Mouse (Mus musculus) limb, embryonic 14.5 days (tissue): ENCODE data around the gene Fbxo46. TPM values are rescaled to one million over a fixed set of nuclear protein-coding genes. Genes with fewer than 3 reads are reported as not detected.
A peak's percentile ranks its signal among the peaks of the same experiment; 100 is the strongest.
"Not testable (repeated sequence)": the region's sequence is repeated elsewhere in the genome, so short reads cannot be mapped to it uniquely, and the experiment has no call there.

Source experiments
- ATAC-seq: fragments of 200-750 bp; cut with Nextera tagmentation; 2 replicates; pipeline ENCODE4 v1.8.0; 2017; ENCODE audit warnings: low read depth, moderate number of reproducible peaks, moderate TSS enrichment; ENCODE audit not compliant: low FRiP score
- DNase-seq: peaks from one replicate; pipeline ENCODE4 v3.0.0-alpha.2; 2015; ENCODE audit warnings: low spot score
- H3K27ac ChIP-seq: fragments of 300-500 bp; sonication (generic); replicated peaks from 2 replicates; pipeline ENCODE4 v1.5.1; 2014; ENCODE audit warnings: low read depth, mild to moderate bottlenecking, low read length, moderate library complexity, mixed read lengths
- H3K27me3 ChIP-seq: fragments of 300-500 bp; sonication (generic); 2 replicates; pipeline ENCODE4 v1.6.1; 2014; ENCODE audit warnings: low read length, mixed read lengths; ENCODE audit not compliant: control insufficient read depth, insufficient read depth
- H3K36me3 ChIP-seq: fragments of 300-500 bp; sonication (generic); 2 replicates; pipeline ENCODE4 v1.6.1; 2014; ENCODE audit warnings: mild to moderate bottlenecking, low read length, moderate library complexity, mixed read lengths; ENCODE audit not compliant: control insufficient read depth, insufficient read depth
- H3K4me1 ChIP-seq: fragments of 300-500 bp; sonication (generic); 2 replicates; pipeline ENCODE4 v1.6.1; 2014; ENCODE audit warnings: antibody characterized with exemption, low read length, mixed read lengths; ENCODE audit not compliant: control insufficient read depth, insufficient read depth
- H3K4me2 ChIP-seq: fragments of 300-500 bp; sonication (generic); replicated peaks from 2 replicates; pipeline ENCODE4 v1.6.1; 2014; ENCODE audit warnings: low read depth, mild to moderate bottlenecking, low read length, moderate library complexity; ENCODE audit not compliant: severe bottlenecking
- H3K4me3 ChIP-seq: fragments of 300-500 bp; sonication (generic); replicated peaks from 2 replicates; pipeline ENCODE4 v1.5.1; 2014; ENCODE audit warnings: low read length
- H3K9ac ChIP-seq: fragments of 300-500 bp; sonication (generic); 2 replicates; pipeline ENCODE4 v1.6.1; 2014; ENCODE audit warnings: mild to moderate bottlenecking, low read depth, low read length, moderate library complexity; ENCODE audit not compliant: severe bottlenecking
- H3K9me3 ChIP-seq: fragments of 300-500 bp; sonication (generic); 2 replicates; pipeline ENCODE4 v1.6.1; 2016; ENCODE audit warnings: low read length; ENCODE audit not compliant: control insufficient read depth
- POLR2A ChIP-seq: fragments of 200-500 bp; IDR thresholded peaks from 2 replicates; pipeline ENCODE4 v1.8.0; 2012; ENCODE audit warnings: inconsistent platforms, mild to moderate bottlenecking, moderate library complexity, borderline replicate concordance; ENCODE audit not compliant: insufficient read depth, insufficient read length; ENCODE audit errors: extremely low read depth
- WGBS: fragments of 180-500 bp; shearing (Covaris S2); extraction: QIAGEN DNeasy Blood & Tissue Kit; methylation state at CpG from one replicate; pipeline ENCODE4 v1.1.7; 2014; 5-methylcytosine and 5-hydroxymethylcytosine counted together
- polyA plus RNA-seq, 2 experiments: library from polyadenylated mRNA; depleted of rRNA in 1 of 2; stranded (reverse) in 1 of 2; unstranded in 1 of 2; fragments of >200 nt; fragmentation: Nextera tagmentation in 1 of 2; extraction: Ambion mirVana in 1 of 2; gene quantifications; 2 replicates each; pipeline versions ENCODE4 v1.2.1 to v1.2.3; 2012 to 2014

Gene Fbxo46
- polyA plus RNA-seq (2012; rRNA removed) (10.6 and 14.6 TPM in 2 replicates), polyA plus RNA-seq (2014; fragmentation: Nextera tagmentation; extraction: Ambion mirVana) (9.9 and 11.2 TPM in 2 replicates)

- peak; percentile 92; the same call in 1 of the 2 replicates for TF ChIP-seq POLR2A
- Histone ChIP-seq H3K9ac (peak within 1 kb of the TSS; percentile 66), H3K27me3 (no peaks in the 10 kb centered on the region), H3K27ac (no peak within 1 kb of the TSS), H3K4me1 (peaks cover 12% of the 10 kb centered on the region), H3K36me3 (no peaks in the 10 kb centered on the region), H3K4me3 (peak within 1 kb of the TSS; percentile 76), H3K9me3 (0 out of 2 replicates have a peak, but pooled peaks cover 4% of the 10 kb centered on the region), H3K4me2 (peak within 1 kb of the TSS; percentile 90)
- peak; percentile 96 for ATAC-seq
- peak; percentile 99 for DNase-seq
- 3% methylated on average over 34 of the region's 34 CpGs for WGBS
These were observed at the start of gene Fbxo46 for GRCm38 (mm10) chr7:19119631-19120429. TSS of gene Fbxo46 (plus strand) at chr7:19119859.

GRCm38 (mm10) chr7:19071024-19071423, 48.6 kb upstream of the Fbxo46 start:
- H3K27me3 ChIP-seq, result peaks cover 13% of the 10 kb centered on the region
- H3K9me3 ChIP-seq, H3K4me1 ChIP-seq, H3K9ac ChIP-seq, H3K36me3 ChIP-seq, H3K4me2 ChIP-seq, H3K4me3 ChIP-seq, H3K27ac ChIP-seq, DNase-seq, ATAC-seq: not testable (repeated sequence)
- 53% methylated on average over 3 of the region's 3 CpGs for WGBS

- H3K9me3 ChIP-seq, result no peaks in the 10 kb centered on the region
- no peak for TF ChIP-seq POLR2A
- peaks cover 6% of the 10 kb centered on the region for H3K36me3 ChIP-seq
- H3K27ac ChIP-seq, result no peak overlapping the region
- H3K4me3 ChIP-seq, result no peak overlapping the region
- peaks cover 13% of the 10 kb centered on the region for H3K4me1 ChIP-seq
- 86% methylated on average over 9 of the region's 9 CpGs for WGBS
- DNase-seq, result no peak
- ATAC-seq, result no peak
- no peaks in the 10 kb centered on the region for H3K27me3 ChIP-seq
- H3K4me2 ChIP-seq, result no peak overlapping the region
- no peak overlapping the region for H3K9ac ChIP-seq
These were observed 46.2 kb upstream of the Fbxo46 start for GRCm38 (mm10) chr7:19073504-19073903.

GRCm38 (mm10) chr7:19074494-19074893, 45.2 kb upstream of the Fbxo46 start:
- WGBS, result 91% methylated on average over 6 of the region's 6 CpGs

GRCm38 (mm10) chr7:19075231-19075630, 44.4 kb upstream of the Fbxo46 start:
- DNase-seq (no peak), ATAC-seq (no peak)
- Histone ChIP-seq H3K4me2 (peak overlapping the region; percentile 52), H3K27me3 (no peaks in the 10 kb centered on the region), H3K9ac (no peak overlapping the region), H3K4me1 (peaks cover 13% of the 10 kb centered on the region), H3K4me3 (peak overlapping the region; percentile 94), H3K36me3 (peaks cover 23% of the 10 kb centered on the region), H3K27ac (no peak overlapping the region), H3K9me3 (no peaks in the 10 kb centered on the region)
- TF ChIP-seq POLR2A, result no peak
- 57% methylated on average over 5 of the region's 5 CpGs for WGBS

More at GRCm38 (mm10) chr7:19074494-19074893, 45.2 kb upstream of the Fbxo46 start:
- no peak for DNase-seq
- TF ChIP-seq POLR2A, result no peak
- Histone ChIP-seq H3K4me2 (no peak overlapping the region), H3K9ac (no peak overlapping the region), H3K27ac (no peak overlapping the region), H3K27me3 (no peaks in the 10 kb centered on the region), H3K4me3 (no peak overlapping the region), H3K36me3 (peaks cover 16% of the 10 kb centered on the region), H3K9me3 (no peaks in the 10 kb centered on the region), H3K4me1 (peaks cover 13% of the 10 kb centered on the region)
- no peak for ATAC-seq
